Mouse (Mus musculus): ENCODE results near the gene Pot1a. TPM values are rescaled to one million over a fixed set of nuclear protein-coding genes. Genes with fewer than 3 reads are reported as not detected.

Pot1a gene
- polyA plus RNA-seq (2012; fragmentation: generic; extraction: Trizol) = 8.0 TPM

GRCm38 (mm10) chr6:25808806-25809495 lies at the start of gene Pot1a:
Gene Pot1a (minus strand): TSS chr6:25809246.
- TF ChIP-seq POLR2A (IDR thresholded peaks at IDR 0.05; ENCODE audit: insufficient read length, low read depth) = peak; percentile 47
- TF ChIP-seq SRF (IDR thresholded peaks at IDR 0.05; ENCODE audit: control insufficient read depth, insufficient read length, low read depth) = peak; percentile 97
- no peak for TF ChIP-seq CEBPB (IDR thresholded peaks at IDR 0.05; ENCODE audit: insufficient read depth, poor library complexity, severe bottlenecking)
- peak within 1 kb of the TSS; percentile 55 for H3K4me3 ChIP-seq
- peak within 1 kb of the TSS; percentile 74 for H3K4me2 ChIP-seq (ENCODE audit: low read depth)
- no peaks in the 10 kb centered on the region for H3K36me3 ChIP-seq (ENCODE audit: control insufficient read depth, insufficient read depth)
- H3K27me3 ChIP-seq (ENCODE audit: control insufficient read depth, insufficient read depth, insufficient read length) = no peaks in the 10 kb centered on the region
- no peaks in the 10 kb centered on the region for H3K79me2 ChIP-seq (ENCODE audit: control insufficient read depth, insufficient read depth)
- H3ac ChIP-seq (ENCODE audit: control insufficient read depth, insufficient read length) = no peak within 1 kb of the TSS

GRCm38 (mm10) chr6:25836261-25836660 lies 27.2 kb upstream of the Pot1a start:
- H3K4me2 ChIP-seq (ENCODE audit: low read depth) = no peak overlapping the region
- no peak for TF ChIP-seq E2F4 (IDR thresholded peaks at IDR 0.05; ENCODE audit: insufficient read depth)
- no peak for TF ChIP-seq POLR2A (IDR thresholded peaks at IDR 0.05; ENCODE audit: insufficient read length, low read depth)
- TF ChIP-seq TCF12 (IDR thresholded peaks at IDR 0.05; ENCODE audit: insufficient read depth, poor library complexity, severe bottlenecking) = no peak
- no peak for TF ChIP-seq CEBPB (IDR thresholded peaks at IDR 0.05; ENCODE audit: insufficient read depth, poor library complexity, severe bottlenecking)
- no peak for TF ChIP-seq MYOG (IDR thresholded peaks at IDR 0.05; ENCODE audit: control insufficient read depth in 1 of 3, insufficient read depth in 1 of 3, insufficient read length in 2 of 3, low read depth in 2 of 3)
- TF ChIP-seq REST (IDR thresholded peaks at IDR 0.05; ENCODE audit: insufficient read depth, insufficient read length) = no peak
- no peak for TF ChIP-seq SRF (IDR thresholded peaks at IDR 0.05; ENCODE audit: control insufficient read depth, insufficient read length, low read depth)
- TF ChIP-seq POLR2AphosphoS2 (IDR thresholded peaks at IDR 0.05; ENCODE audit: insufficient read length, low read depth) = no peak
- no peak for TF ChIP-seq MYOD1 (IDR thresholded peaks at IDR 0.05; ENCODE audit: control insufficient read depth in 1 of 3, insufficient read length in 2 of 3, low read depth in 2 of 3)
- TF ChIP-seq TCF3 (IDR thresholded peaks at IDR 0.05; ENCODE audit: insufficient read length, low read depth) = no peak
- no peaks in the 10 kb centered on the region for H3K36me3 ChIP-seq (ENCODE audit: control insufficient read depth, insufficient read depth)
- no peaks in the 10 kb centered on the region for H3K79me2 ChIP-seq (ENCODE audit: control insufficient read depth, insufficient read depth)
- no peaks in the 10 kb centered on the region for H3K27me3 ChIP-seq (ENCODE audit: control insufficient read depth, insufficient read depth, insufficient read length)
- no peak overlapping the region for H3ac ChIP-seq (ENCODE audit: control insufficient read depth, insufficient read length)
- no peak overlapping the region for H3K4me3 ChIP-seq

GRCm38 (mm10) chr6:25806021-25806420 lies 3.0 kb downstream of the Pot1a start:
- H3ac ChIP-seq (ENCODE audit: control insufficient read depth, insufficient read length) = no peak overlapping the region
- H3K79me2 ChIP-seq (ENCODE audit: control insufficient read depth, insufficient read depth) = no peaks in the 10 kb centered on the region
- H3K27me3 ChIP-seq (ENCODE audit: control insufficient read depth, insufficient read depth, insufficient read length) = no peaks in the 10 kb centered on the region
- TF ChIP-seq E2F4 (IDR thresholded peaks at IDR 0.05; ENCODE audit: insufficient read depth) (no peak), POLR2A (IDR thresholded peaks at IDR 0.05; ENCODE audit: insufficient read length, low read depth) (no peak), SRF (IDR thresholded peaks at IDR 0.05; ENCODE audit: control insufficient read depth, insufficient read length, low read depth) (no peak), CEBPB (IDR thresholded peaks at IDR 0.05; ENCODE audit: insufficient read depth, poor library complexity, severe bottlenecking) (no peak), TCF12 (IDR thresholded peaks at IDR 0.05; ENCODE audit: insufficient read depth, poor library complexity, severe bottlenecking) (no peak), POLR2AphosphoS2 (IDR thresholded peaks at IDR 0.05; ENCODE audit: insufficient read length, low read depth) (no peak), USF1 (IDR thresholded peaks at IDR 0.05; ENCODE audit: low read depth) (no peak), REST (IDR thresholded peaks at IDR 0.05; ENCODE audit: insufficient read depth, insufficient read length) (no peak), TCF3 (IDR thresholded peaks at IDR 0.05; ENCODE audit: insufficient read length, low read depth) (no peak)
- no peak overlapping the region for H3K4me3 ChIP-seq
- no peaks in the 10 kb centered on the region for H3K36me3 ChIP-seq (ENCODE audit: control insufficient read depth, insufficient read depth)
- no peak overlapping the region for H3K4me2 ChIP-seq (ENCODE audit: low read depth)

GRCm38 (mm10) chr6:25802269-25802668 lies 6.8 kb downstream of the Pot1a start:
- no peak overlapping the region for H3ac ChIP-seq (ENCODE audit: control insufficient read depth, insufficient read length)
- TF ChIP-seq POLR2AphosphoS2 (IDR thresholded peaks at IDR 0.05; ENCODE audit: insufficient read length, low read depth) (no peak), CEBPB (IDR thresholded peaks at IDR 0.05; ENCODE audit: insufficient read depth, poor library complexity, severe bottlenecking) (no peak), TCF12 (IDR thresholded peaks at IDR 0.05; ENCODE audit: insufficient read depth, poor library complexity, severe bottlenecking) (no peak), USF1 (IDR thresholded peaks at IDR 0.05; ENCODE audit: low read depth) (no peak), TCF3 (IDR thresholded peaks at IDR 0.05; ENCODE audit: insufficient read length, low read depth) (no peak), E2F4 (IDR thresholded peaks at IDR 0.05; ENCODE audit: insufficient read depth) (no peak), POLR2A (IDR thresholded peaks at IDR 0.05; ENCODE audit: insufficient read length, low read depth) (no peak), SRF (IDR thresholded peaks at IDR 0.05; ENCODE audit: control insufficient read depth, insufficient read length, low read depth) (no peak), MAX (IDR thresholded peaks at IDR 0.05; ENCODE audit: low read depth) (no peak), MYOD1 (IDR thresholded peaks at IDR 0.05; ENCODE audit: control insufficient read depth in 1 of 3, insufficient read length in 2 of 3, low read depth in 2 of 3) (no peak), REST (IDR thresholded peaks at IDR 0.05; ENCODE audit: insufficient read depth, insufficient read length) (no peak)
- H3K79me2 ChIP-seq (ENCODE audit: control insufficient read depth, insufficient read depth) = no peaks in the 10 kb centered on the region
- no peak overlapping the region for H3K4me3 ChIP-seq
- no peaks in the 10 kb centered on the region for H3K27me3 ChIP-seq (ENCODE audit: control insufficient read depth, insufficient read depth, insufficient read length)
- H3K4me2 ChIP-seq (ENCODE audit: low read depth) = no peak overlapping the region
- peaks cover 9% of the 10 kb centered on the region for H3K36me3 ChIP-seq (ENCODE audit: control insufficient read depth, insufficient read depth)

GRCm38 (mm10) chr6:25801230-25801629 lies 7.8 kb downstream of the Pot1a start:
- H3K4me3 ChIP-seq = no peak overlapping the region
- no peak overlapping the region for H3K4me2 ChIP-seq (ENCODE audit: low read depth)
- TF ChIP-seq TCF3 (IDR thresholded peaks at IDR 0.05; ENCODE audit: insufficient read length, low read depth) (no peak), USF1 (IDR thresholded peaks at IDR 0.05; ENCODE audit: low read depth) (no peak), TCF12 (IDR thresholded peaks at IDR 0.05; ENCODE audit: insufficient read depth, poor library complexity, severe bottlenecking) (no peak), MYOD1 (IDR thresholded peaks at IDR 0.05; ENCODE audit: control insufficient read depth in 1 of 3, insufficient read length in 2 of 3, low read depth in 2 of 3) (no peak), POLR2AphosphoS2 (IDR thresholded peaks at IDR 0.05; ENCODE audit: insufficient read length, low read depth) (no peak), POLR2A (IDR thresholded peaks at IDR 0.05; ENCODE audit: insufficient read length, low read depth) (no peak), CEBPB (IDR thresholded peaks at IDR 0.05; ENCODE audit: insufficient read depth, poor library complexity, severe bottlenecking) (no peak), E2F4 (IDR thresholded peaks at IDR 0.05; ENCODE audit: insufficient read depth) (no peak), MYOG (IDR thresholded peaks at IDR 0.05; ENCODE audit: control insufficient read depth in 1 of 3, insufficient read depth in 1 of 3, insufficient read length in 2 of 3, low read depth in 2 of 3) (no peak), MAX (IDR thresholded peaks at IDR 0.05; ENCODE audit: low read depth) (no peak), REST (IDR thresholded peaks at IDR 0.05; ENCODE audit: insufficient read depth, insufficient read length) (no peak), SRF (IDR thresholded peaks at IDR 0.05; ENCODE audit: control insufficient read depth, insufficient read length, low read depth) (no peak)
- H3K27me3 ChIP-seq (ENCODE audit: control insufficient read depth, insufficient read depth, insufficient read length) = no peaks in the 10 kb centered on the region
- H3ac ChIP-seq (ENCODE audit: control insufficient read depth, insufficient read length) = no peak overlapping the region
- H3K36me3 ChIP-seq (ENCODE audit: control insufficient read depth, insufficient read depth) = peaks cover 9% of the 10 kb centered on the region
- H3K79me2 ChIP-seq (ENCODE audit: control insufficient read depth, insufficient read depth) = no peaks in the 10 kb centered on the region
